Mouse (Mus musculus) liver, adult 2 months (tissue): ENCODE measurements around the gene Zfp850.

Source experiments
- CTCF ChIP-seq: fragments of 200-500 bp; IDR thresholded peaks from 2 replicates; pipeline ENCODE4 v1.5.1; 2011; ENCODE audit warnings: low read depth, low read length, control low read depth
- POLR2A ChIP-seq: fragments of 200-500 bp; IDR thresholded peaks from 2 replicates; pipeline ENCODE4 v1.6.1; 2011; ENCODE audit warnings: low read length, control low read depth; ENCODE audit not compliant: insufficient read depth; ENCODE audit errors: extremely low read depth

- TF ChIP-seq CTCF: no peak
- no peak for TF ChIP-seq POLR2A
Observed at GRCm38 (mm10) chr7:28014445-28014810, 513 bp upstream of the Zfp850 start.
